Mouse (Mus musculus): ENCODE measurements around the gene Atf7. TPM values are rescaled to one million over a fixed set of nuclear protein-coding genes. Genes with fewer than 3 reads are reported as not detected.

Gene Atf7
- total RNA-seq, 2 experiments from 2014 or later: 45.6 to 49.2 TPM

- no peak for DNase-seq (ENCODE audit: low spot score in 2 of 2)
Measured at GRCm38 (mm10) chr15:102501084-102501814, 124.0 kb downstream of the Atf7 start.

GRCm38 (mm10) chr15:102500479-102500878 lies 124.8 kb downstream of the Atf7 start:
- no peak for DNase-seq (ENCODE audit: low spot score in 2 of 2)

- no peak for DNase-seq (ENCODE audit: low spot score in 2 of 2)
Measured at GRCm38 (mm10) chr15:102499851-102500250, 125.4 kb downstream of the Atf7 start.

- DNase-seq (ENCODE audit: low spot score in 2 of 2): no peak
Measured at GRCm38 (mm10) chr15:102499370-102499769, 125.9 kb downstream of the Atf7 start.

- DNase-seq (ENCODE audit: low spot score in 2 of 2): peak in 1 of 2 experiments; percentile 60
Measured at GRCm38 (mm10) chr15:102498322-102498721, 126.9 kb downstream of the Atf7 start.

- no peak for DNase-seq (ENCODE audit: low spot score in 2 of 2)
Measured at GRCm38 (mm10) chr15:102487664-102488063, 137.6 kb downstream of the Atf7 start.

- no peak for DNase-seq (ENCODE audit: low spot score in 2 of 2)
Measured at GRCm38 (mm10) chr15:102485853-102486252, 139.4 kb downstream of the Atf7 start.

GRCm38 (mm10) chr15:102483136-102483535 lies 142.1 kb downstream of the Atf7 start:
- DNase-seq (ENCODE audit: low spot score in 2 of 2): no peak

Small RNA genes within 50 kb of the gene (microRNA-seq; reads per million reads assigned to microRNA genes)
- gene Mir688: 0 to 0.90 reads per million in 2 experiments

Other genes with a start within 250 kb of the Atf7 start
- 10 to 100 TPM; 22.9 to 28.3 TPM for gene Sp1, start 219.3 kb downstream of the Atf7 start, total RNA-seq (2021)
- gene Amhr2, start 180.1 kb downstream of the Atf7 start, total RNA-seq (2021): under 1 TPM; 0.52 to 0.71 TPM
- gene Prr13, start 166.4 kb downstream of the Atf7 start, total RNA-seq (2021): 10 to 100 TPM; 23.1 to 25.0 TPM
- 100 to 1,000 TPM; 438 to 462 TPM for gene Pcbp2, start 154.9 kb downstream of the Atf7 start, total RNA-seq (2021)
- not detected for gene Gm10337, start 121.7 kb downstream of the Atf7 start, total RNA-seq (2021)
- gene Map3k12, start 108.4 kb downstream of the Atf7 start, total RNA-seq (2021): 10 to 100 TPM; 81.9 to 89.4 TPM
- 10 to 100 TPM; 34.9 to 41.8 TPM for gene Tarbp2, start 107.3 kb downstream of the Atf7 start, total RNA-seq (2021)
- gene Npff, start 100.5 kb downstream of the Atf7 start, total RNA-seq (2021): 1 to 10 TPM; 4.8 to 6.1 TPM
- gene Gm28047, start 397 bp downstream of the Atf7 start, total RNA-seq (2021): under 1 TPM in 1 of 2 experiments, not detected in 1; 0.78 TPM
- gene Atp5g2, start 46.9 kb upstream of the Atf7 start, total RNA-seq (2021): 10 to 100 TPM; 10.9 to 13.0 TPM
- gene Calcoco1, start 96.7 kb upstream of the Atf7 start, total RNA-seq (2021): 10 to 100 TPM; 66.9 to 69.6 TPM